In the genomic region with DNA sequence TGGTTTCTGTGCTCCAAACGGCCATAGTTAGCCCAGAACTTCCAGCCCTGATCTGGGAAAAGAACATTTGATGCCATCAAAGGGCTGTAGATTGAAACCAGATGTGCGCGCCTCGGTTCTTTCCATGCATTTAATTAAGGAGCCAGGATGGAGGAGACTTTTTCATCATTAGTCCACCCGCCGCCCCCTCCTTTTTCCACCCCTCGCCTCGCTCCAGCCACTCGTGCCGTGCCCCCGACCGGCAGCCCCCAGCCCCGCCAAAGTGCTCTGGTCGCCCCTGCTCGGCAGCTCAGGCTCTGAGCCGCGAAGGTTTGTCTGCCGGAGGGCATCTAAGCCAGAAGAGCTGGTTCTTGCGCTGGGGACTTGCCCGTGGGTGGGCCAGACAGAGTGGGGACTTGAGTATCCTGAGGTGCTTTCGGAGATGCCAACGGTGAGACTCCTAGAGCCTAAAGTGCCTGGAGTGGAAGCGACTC, we compare ENCODE assay signal across 8 mouse cellular contexts. TPM values are rescaled to one million over a fixed set of nuclear protein-coding genes. Genes with fewer than 3 reads are reported as not detected.
DNase-seq lines count a peak whose midpoint lies in the region; ATAC-seq and TF ChIP-seq lines count a peak whose summit lies in the region.

No protein-coding gene starts in this region.

- no peaks in the 10 kb centered on the region for H3K27me3 ChIP-seq in limb, embryonic 11.5 days (ENCODE audit: control insufficient read depth, insufficient read depth, low read length)

- no peaks in the 10 kb centered on the region for H3K9me3 ChIP-seq in limb, embryonic 11.5 days (ENCODE audit: control insufficient read depth, low read length)

- peak overlapping the region; percentile 97 for H3K27ac ChIP-seq in embryonic fibroblast, embryonic 13.5 days (ENCODE audit: insufficient read depth, low read length)
- peak overlapping the region; percentile 100 for H3K27ac ChIP-seq in limb, embryonic 11.5 days (replicated peaks; ENCODE audit: low read depth, low read length)

- WGBS in limb, embryonic 11.5 days, result under 1% methylated on average over 23 of the region's 23 CpGs

- no peaks in the 10 kb centered on the region; the same call in 1 of the 2 replicates for H3K4me1 ChIP-seq in embryonic fibroblast, embryonic 13.5 days (ENCODE audit: control insufficient read depth, insufficient read depth, low read length)
- peaks cover 7% of the 10 kb centered on the region; the same call in 1 of the 2 replicates for H3K4me1 ChIP-seq in limb, embryonic 11.5 days (ENCODE audit: control insufficient read depth, insufficient read depth, low read length)

- peak overlapping the region; percentile 79 for H3K4me3 ChIP-seq in embryonic fibroblast, embryonic 13.5 days (ENCODE audit: insufficient read depth, low read length)
- H3K4me3 ChIP-seq in limb, embryonic 11.5 days (ENCODE audit: low read depth, low read length), result peak overlapping the region; percentile 15; the same call in 1 of the 2 replicates

- peak overlapping the region; percentile 54 for H3K9ac ChIP-seq in limb, embryonic 11.5 days (ENCODE audit: low read length)

- H3K36me3 ChIP-seq in limb, embryonic 11.5 days (ENCODE audit: control insufficient read depth, insufficient read depth, low read length), result no peaks in the 10 kb centered on the region

- peak; percentile 21 to 42 for DNase-seq in kidney, postnatal 4 days
- DNase-seq in kidney, adult 18-20 months, result no peak
- DNase-seq in limb, embryonic 11.5 days (ENCODE audit: low spot score), result peak; percentile 93
- peak; percentile 30 for DNase-seq in retina, embryonic 14.5 days (ENCODE audit: low spot score)
- DNase-seq in Muller cell, postnatal 12 days (ENCODE audit: inconsistent ontology term), result no peak
- no peak for DNase-seq in adrenal gland, adult 8-10 months
- DNase-seq in left cerebral cortex, postnatal 36 days (ENCODE audit: low spot score in 2 of 2), result no peak

- no peak for TF ChIP-seq CTCF in embryonic fibroblast, embryonic 13.5 days (IDR thresholded peaks at IDR 0.05; ENCODE audit: borderline replicate concordance, insufficient read depth, low read length)

- TF ChIP-seq POLR2A in embryonic fibroblast, embryonic 13.5 days (IDR thresholded peaks at IDR 0.05; ENCODE audit: low read depth, low read length), result 0 out of 2 replicates have a peak, but pooled peaks have one; percentile 14

- intact Hi-C loops in left cerebral cortex, postnatal 36 days (cut with DNase I), result loop anchor here (10.0 kb wide), 1 partner anchor 160 kb away; no protein-coding TSS in a partner anchor

- peak; percentile 75 for ATAC-seq in limb, embryonic 11.5 days (ENCODE audit: insufficient number of reproducible peaks, low FRiP score, low TSS enrichment, low read depth)

- peak overlapping the region; percentile 80 for H3K4me2 ChIP-seq in limb, embryonic 11.5 days (ENCODE audit: low read depth, severe bottlenecking)

RNA-seq across cellular contexts. Expression of a gene that starts 1.4 kb away (rescaled TPM):
- polyA plus RNA-seq in embryonic fibroblast, embryonic 13.5 days (2011; ENCODE audit: insufficient read length, low read depth, missing spikeins), result 429 and 537 TPM in 2 replicates
- 193 and 199 TPM in 2 replicates for polyA plus RNA-seq in limb, embryonic 11.5 days (2014; fragmentation: Nextera tagmentation; extraction: Ambion mirVana)
- 10 to 100 TPM in 1 of 4 experiments, 1 to 10 TPM in 3; 6.5 to 13.1 (median 8.4) TPM for total RNA-seq in adrenal gland, adult 8-10 months (2022)
- total RNA-seq in left cerebral cortex, postnatal 36 days (2021), result 1 to 10 TPM; 5.2 to 5.3 TPM

Comparison
In these comparisons a context has a peak if more than half of its experiments do, and no peak if none do; other contexts are left out.
1. DNase-seq: peak in kidney, postnatal 4 days (2 of 2), limb, embryonic 11.5 days (single experiment) and retina, embryonic 14.5 days (single experiment); none in kidney, adult 18-20 months (single experiment), Muller cell, postnatal 12 days (single experiment), adrenal gland, adult 8-10 months (single experiment) and left cerebral cortex, postnatal 36 days (0 of 2).